8 mouse cellular contexts compared by ENCODE assay signal in genomic region chr14:33320856-33321255, GRCm38 (mm10).
DNase-seq lines count a peak whose midpoint lies in the region; ATAC-seq and TF ChIP-seq lines count a peak whose summit lies in the region.

No protein-coding gene starts in this region.

- 8% methylated on average over 7 of the region's 7 CpGs for WGBS in lung, embryonic 14.5 days
- WGBS in lung, adult 2 months: 8% methylated on average over 7 of the region's 7 CpGs
- WGBS in forebrain, embryonic 14.5 days: 6% methylated on average over 7 of the region's 7 CpGs

- 0 out of 2 replicates have a peak, but pooled peaks cover 4% of the 10 kb centered on the region for H3K27me3 ChIP-seq in lung, embryonic 14.5 days (ENCODE audit: insufficient read depth, low read length)
- peaks cover 16% of the 10 kb centered on the region for H3K27me3 ChIP-seq in forebrain, embryonic 14.5 days (replicated peaks; ENCODE audit: control insufficient read depth, insufficient read depth, low read length)
- no peaks in the 10 kb centered on the region for H3K27me3 ChIP-seq in myocyte (ENCODE audit: control insufficient read depth, insufficient read depth, insufficient read length)

- peaks cover 88% of the 10 kb centered on the region for H3K79me2 ChIP-seq in myocyte (ENCODE audit: control insufficient read depth, insufficient read depth)

- peak overlapping the region; percentile 23; the same call in 1 of the 2 replicates for H3K9ac ChIP-seq in lung, embryonic 14.5 days
- H3K9ac ChIP-seq in forebrain, embryonic 14.5 days (ENCODE audit: low read length): no peak overlapping the region

- H3K4me3 ChIP-seq in lung, embryonic 14.5 days (ENCODE audit: low read depth, low read length): peak overlapping the region; percentile 60
- no peak overlapping the region for H3K4me3 ChIP-seq in lung, adult 2 months (replicated peaks; ENCODE audit: extremely low read depth, low read depth, low read length)
- no peak overlapping the region for H3K4me3 ChIP-seq in forebrain, embryonic 14.5 days (ENCODE audit: low read depth, low read length)
- peak overlapping the region; percentile 8 for H3K4me3 ChIP-seq in myocyte

- no peak for TF ChIP-seq POLR2A in lung, adult 2 months (IDR thresholded peaks at IDR 0.05; ENCODE audit: borderline replicate concordance, extremely low read depth, low read depth, low read length)
- TF ChIP-seq POLR2A in myocyte (IDR thresholded peaks at IDR 0.05; ENCODE audit: insufficient read length, low read depth): no peak

- no peaks in the 10 kb centered on the region for H3K36me3 ChIP-seq in lung, embryonic 14.5 days (ENCODE audit: insufficient read depth)
- no peaks in the 10 kb centered on the region for H3K36me3 ChIP-seq in forebrain, embryonic 14.5 days (ENCODE audit: control insufficient read depth, insufficient read depth, low read length)
- H3K36me3 ChIP-seq in myocyte (ENCODE audit: control insufficient read depth, insufficient read depth): no peaks in the 10 kb centered on the region

- peaks cover 24% of the 10 kb centered on the region for H3K4me1 ChIP-seq in lung, embryonic 14.5 days (ENCODE audit: insufficient read depth)
- H3K4me1 ChIP-seq in lung, adult 2 months (ENCODE audit: control insufficient read depth, insufficient read depth, low read length): peaks cover 9% of the 10 kb centered on the region; the same call in 1 of the 2 replicates
- H3K4me1 ChIP-seq in forebrain, embryonic 14.5 days (ENCODE audit: control insufficient read depth, insufficient read depth, low read length): peaks cover 8% of the 10 kb centered on the region; the same call in 1 of the 2 replicates

- H3ac ChIP-seq in myocyte (ENCODE audit: control insufficient read depth, insufficient read length): no peak overlapping the region

- peak; percentile 69 for DNase-seq in lung, embryonic 14.5 days
- no peak for DNase-seq in lung, adult 2 months
- DNase-seq in forebrain, embryonic 14.5 days (ENCODE audit: low spot score): no peak
- peak; percentile 88 for DNase-seq in kidney, postnatal 10 days
- DNase-seq in adrenal gland, postnatal 25 days: no peak
- DNase-seq in gastrocnemius, adult 18-20 months (ENCODE audit: low spot score): no peak

- peak overlapping the region; percentile 100 for H3K4me2 ChIP-seq in lung, embryonic 14.5 days
- H3K4me2 ChIP-seq in forebrain, embryonic 14.5 days (ENCODE audit: low read length): peak overlapping the region; percentile 97
- no peak overlapping the region for H3K4me2 ChIP-seq in myocyte (ENCODE audit: low read depth)

- ATAC-seq in lung, embryonic 14.5 days (ENCODE audit: insufficient read depth): no peak
- no peak for ATAC-seq in forebrain, embryonic 14.5 days
- no peak for ATAC-seq in granulocyte monocyte progenitor cell, adult 5-6 weeks (replicated peaks; ENCODE audit: poor library complexity, severe bottlenecking)

- H3K27ac ChIP-seq in lung, embryonic 14.5 days (ENCODE audit: low read depth): peak overlapping the region; percentile 75
- H3K27ac ChIP-seq in forebrain, embryonic 14.5 days (ENCODE audit: low read depth, low read length): no peak overlapping the region

- TF ChIP-seq CTCF in lung, embryonic 14.5 days (IDR thresholded peaks at IDR 0.05; ENCODE audit: low read depth): no peak
- no peak for TF ChIP-seq CTCF in lung, adult 2 months (IDR thresholded peaks at IDR 0.05; ENCODE audit: insufficient read depth, low read length)

- no peaks in the 10 kb centered on the region for H3K9me3 ChIP-seq in lung, embryonic 14.5 days (ENCODE audit: low read depth, low read length)
- H3K9me3 ChIP-seq in forebrain, embryonic 14.5 days (replicated peaks; ENCODE audit: control insufficient read depth, low read length): no peaks in the 10 kb centered on the region

TF ChIP-seq in myocyte, 11 proteins besides CTCF, POLR2A, EP300 and RAD21:
- TF ChIP-seq MYOD1 (IDR thresholded peaks at IDR 0.05; ENCODE audit: control insufficient read depth in 1 of 3, insufficient read length in 2 of 3, low read depth in 2 of 3) (no peak), USF1 (IDR thresholded peaks at IDR 0.05; ENCODE audit: low read depth) (no peak), CEBPB (IDR thresholded peaks at IDR 0.05; ENCODE audit: insufficient read depth, poor library complexity, severe bottlenecking) (no peak), TCF3 (IDR thresholded peaks at IDR 0.05; ENCODE audit: insufficient read length, low read depth) (no peak), E2F4 (IDR thresholded peaks at IDR 0.05; ENCODE audit: insufficient read depth) (no peak), REST (IDR thresholded peaks at IDR 0.05; ENCODE audit: insufficient read depth, insufficient read length) (no peak), POLR2AphosphoS2 (IDR thresholded peaks at IDR 0.05; ENCODE audit: insufficient read length, low read depth) (no peak), TCF12 (IDR thresholded peaks at IDR 0.05; ENCODE audit: insufficient read depth, poor library complexity, severe bottlenecking) (no peak), MYOG (IDR thresholded peaks at IDR 0.05; ENCODE audit: control insufficient read depth in 1 of 3, insufficient read depth in 1 of 3, insufficient read length in 2 of 3, low read depth in 2 of 3) (no peak), SRF (IDR thresholded peaks at IDR 0.05; ENCODE audit: control insufficient read depth, insufficient read length, low read depth) (no peak)

Comparison
In these comparisons a context has a peak if more than half of its experiments do, and no peak if none do; other contexts are left out.
1. DNase-seq: peak in lung, embryonic 14.5 days (single experiment) and kidney, postnatal 10 days (single experiment); none in lung, adult 2 months (single experiment), forebrain, embryonic 14.5 days (single experiment), adrenal gland, postnatal 25 days (single experiment) and gastrocnemius, adult 18-20 months (single experiment).
2. H3K4me3 ChIP-seq: peak in lung, embryonic 14.5 days (single experiment) and myocyte (single experiment); none in lung, adult 2 months (single experiment) and forebrain, embryonic 14.5 days (single experiment).